Mouse (Mus musculus) lung, embryonic 15.5 days (tissue): ENCODE measurements around the gene Olfr1226. TPM values are rescaled to one million over a fixed set of nuclear protein-coding genes. Genes with fewer than 3 reads are reported as not detected.
"Not testable (repeated sequence)": the region's sequence is repeated elsewhere in the genome, so short reads cannot be mapped to it uniquely, and the experiment has no call there.

Source experiments
- ATAC-seq: fragments of 200-750 bp; cut with Nextera tagmentation; 2 replicates; pipeline ENCODE4 v1.8.0; 2017; ENCODE audit warnings: moderate number of reproducible peaks, borderline replicate concordance; ENCODE audit not compliant: low FRiP score, low TSS enrichment; ENCODE audit errors: extremely low read depth
- H3K27ac ChIP-seq: fragments of 300-500 bp; sonication (generic); 2 replicates; pipeline ENCODE4 v1.5.1; 2015; ENCODE audit warnings: moderate library complexity, mild to moderate bottlenecking, inconsistent platforms
- H3K27me3 ChIP-seq: fragments of 300-500 bp; sonication (generic); 2 replicates; pipeline ENCODE4 v1.6.1; 2015; ENCODE audit warnings: inconsistent platforms
- H3K36me3 ChIP-seq: fragments of 300-500 bp; sonication (generic); 2 replicates; pipeline ENCODE4 v1.6.1; 2015; ENCODE audit warnings: inconsistent platforms
- H3K4me1 ChIP-seq: fragments of 300-500 bp; sonication (generic); 2 replicates; pipeline ENCODE4 v1.6.1; 2015; ENCODE audit warnings: inconsistent platforms
- H3K4me2 ChIP-seq: fragments of 300-500 bp; sonication (generic); 2 replicates; pipeline ENCODE4 v1.6.1; 2015; ENCODE audit warnings: inconsistent platforms, mild to moderate bottlenecking, moderate library complexity
- H3K4me3 ChIP-seq: fragments of 300-500 bp; sonication (generic); 2 replicates; pipeline ENCODE4 v1.5.1; 2015; ENCODE audit warnings: mild to moderate bottlenecking, inconsistent platforms
- H3K9ac ChIP-seq: fragments of 300-500 bp; sonication (generic); 2 replicates; pipeline ENCODE4 v1.6.1; 2015; ENCODE audit warnings: inconsistent platforms
- H3K9me3 ChIP-seq: fragments of 300-500 bp; sonication (generic); 2 replicates; pipeline ENCODE4 v1.6.1; 2016; ENCODE audit warnings: inconsistent platforms
- WGBS: fragments of 180-500 bp; shearing (Covaris S2); methylation state at CpG from one replicate; pipeline ENCODE4 v1.1.7; 2015; 5-methylcytosine and 5-hydroxymethylcytosine counted together
- polyA plus RNA-seq: library from polyadenylated mRNA; unstranded; fragments of >200 nt; fragmentation: Nextera tagmentation; extraction: Ambion mirVana; gene quantifications from 2 replicates; pipeline ENCODE4 v1.2.1, GENCODE M21; 2015

Olfr1226 gene
- polyA plus RNA-seq = not detected in 2 replicates

GRCm38 (mm10) chr2:89199948-89200347 lies at the start of gene Olfr1226:
Olfr1226 (minus strand) TSS chr2:89200048.
- Histone ChIP-seq H3K9ac (no peak within 1 kb of the TSS), H3K27ac (no peak within 1 kb of the TSS), H3K4me2 (no peak within 1 kb of the TSS), H3K27me3 (no peaks in the 10 kb centered on the region), H3K9me3 (no peaks in the 10 kb centered on the region), H3K4me1 (no peaks in the 10 kb centered on the region), H3K36me3 (no peaks in the 10 kb centered on the region), H3K4me3 (no peak within 1 kb of the TSS)
- no peak for ATAC-seq
- 54% methylated on average over 2 of the region's 2 CpGs for WGBS

- Histone ChIP-seq H3K4me3 (no peak overlapping the region), H3K4me1 (no peaks in the 10 kb centered on the region), H3K9ac (no peak overlapping the region), H3K27ac (no peak overlapping the region), H3K27me3 (no peaks in the 10 kb centered on the region), H3K36me3 (no peaks in the 10 kb centered on the region), H3K4me2 (no peak overlapping the region), H3K9me3 (no peaks in the 10 kb centered on the region)
- no peak for ATAC-seq
- 79% methylated on average over 3 of the region's 3 CpGs for WGBS
Measured at GRCm38 (mm10) chr2:89196325-89196982, 3.4 kb downstream of the Olfr1226 start.

DNA sequence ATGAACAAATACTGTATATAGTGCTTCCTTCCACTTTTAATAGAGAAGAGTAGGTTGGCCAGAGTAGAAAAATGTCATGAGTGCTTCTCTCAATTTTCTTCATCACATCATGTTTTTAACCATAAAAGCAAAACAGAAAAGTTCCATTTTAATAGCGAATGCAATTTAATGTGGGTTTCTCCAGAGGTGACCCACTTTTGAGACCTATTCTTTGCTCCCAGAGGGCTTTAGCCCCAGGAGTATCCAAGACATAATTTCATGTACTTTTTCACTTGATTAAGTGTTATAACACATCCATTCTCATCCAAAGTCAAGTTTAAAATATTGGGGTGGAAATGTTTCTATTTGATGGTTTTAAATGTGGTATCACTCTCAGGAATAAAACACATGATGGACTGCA lies 25.3 kb downstream of the Olfr1226 start, which contains the start of gene Olfr1225:
Olfr1225 (minus strand) TSS at position 101 of the 400 bp plus-strand sequence.
- Histone ChIP-seq H3K9me3 (no peaks in the 10 kb centered on the region; the same call in 1 of the 2 replicates), H3K4me3 (no peak within 1 kb of the TSS), H3K4me1 (no peaks in the 10 kb centered on the region), H3K9ac (no peak within 1 kb of the TSS), H3K36me3 (no peaks in the 10 kb centered on the region), H3K27me3 (no peaks in the 10 kb centered on the region), H3K4me2 (no peak within 1 kb of the TSS), H3K27ac (no peak within 1 kb of the TSS)
- WGBS = 77% methylated on average over 1 of the region's 1 CpGs
- ATAC-seq = no peak

DNA sequence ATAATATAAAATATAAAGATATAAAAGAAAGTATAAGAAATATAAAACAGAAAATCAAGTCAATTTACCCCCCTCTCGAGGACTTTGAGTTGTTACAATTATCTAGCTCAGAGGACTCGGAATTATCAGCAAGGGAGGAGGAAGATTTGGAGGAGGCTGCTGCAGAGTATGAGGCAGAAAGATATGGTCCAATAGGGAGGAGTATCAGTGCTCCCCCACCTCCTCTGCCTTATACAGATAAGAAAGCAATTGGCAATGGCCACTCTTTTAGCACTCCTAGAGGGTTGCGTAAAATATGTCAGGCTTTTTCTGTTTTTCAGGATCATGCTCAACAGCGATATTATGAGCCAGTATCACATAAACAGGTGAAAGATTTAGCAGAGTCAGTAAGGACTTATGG lies 35.1 kb downstream of the Olfr1226 start:
- H3K36me3 ChIP-seq, H3K9ac ChIP-seq, H3K4me3 ChIP-seq, ATAC-seq, H3K27ac ChIP-seq, H3K27me3 ChIP-seq, H3K4me2 ChIP-seq, H3K4me1 ChIP-seq, H3K9me3 ChIP-seq: not testable (repeated sequence)
- WGBS = 84% methylated on average over 4 of the region's 4 CpGs

DNA sequence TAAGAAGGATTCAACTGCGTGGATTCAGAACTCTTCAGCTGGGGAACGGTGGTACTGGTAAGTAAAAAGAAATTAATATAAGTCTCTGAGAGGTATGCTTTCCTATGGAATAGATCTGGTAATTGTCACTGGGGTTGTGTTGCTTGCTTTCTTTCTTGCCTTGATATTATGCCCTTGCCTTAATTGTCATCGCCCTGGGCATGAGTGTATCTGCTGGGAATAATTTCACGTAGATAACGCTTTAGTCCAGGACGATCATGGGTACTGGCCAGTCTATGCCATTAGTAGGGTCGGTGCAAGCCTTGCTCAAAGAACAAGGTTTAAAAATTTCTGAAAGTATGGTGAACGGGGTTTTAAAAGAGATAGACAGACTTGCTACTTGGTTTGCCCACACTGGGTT lies 35.9 kb downstream of the Olfr1226 start, which contains the start of gene Olfr1224-ps1:
Olfr1224-ps1 (minus strand) TSS at position 101 of the 400 bp plus-strand sequence.
- not testable (repeated sequence) for ATAC-seq, H3K4me3 ChIP-seq

DNA sequence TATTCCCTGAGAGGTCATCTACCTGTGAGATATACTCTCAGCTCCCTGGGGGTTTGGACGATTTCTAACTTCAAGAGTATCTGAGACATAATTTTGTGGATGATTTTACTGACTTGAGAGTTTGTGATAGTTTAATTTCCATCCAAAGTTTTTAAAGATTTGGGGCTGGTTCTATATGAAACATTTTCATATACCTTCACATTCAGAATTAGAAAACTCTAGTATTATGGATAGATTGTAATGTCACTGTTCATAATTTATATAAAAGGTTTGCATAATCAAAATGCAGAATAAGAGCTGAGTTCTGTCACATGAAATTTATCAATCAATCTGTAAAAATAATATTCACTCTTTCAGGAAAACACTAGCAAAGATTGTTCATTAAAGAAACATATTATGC lies 48.4 kb downstream of the Olfr1226 start, which contains the start of gene Olfr1223:
Olfr1223 (minus strand) TSS at position 101 of the 400 bp plus-strand sequence.
- Histone ChIP-seq H3K9ac (no peak within 1 kb of the TSS), H3K27me3 (no peaks in the 10 kb centered on the region), H3K4me1 (no peaks in the 10 kb centered on the region), H3K4me2 (no peak within 1 kb of the TSS), H3K36me3 (no peaks in the 10 kb centered on the region), H3K9me3 (no peaks in the 10 kb centered on the region), H3K4me3 (no peak within 1 kb of the TSS), H3K27ac (no peak within 1 kb of the TSS)
- 61% methylated on average over 1 of the region's 1 CpGs for WGBS
- no peak for ATAC-seq

More for the DNA sequence above, 35.9 kb downstream of the Olfr1226 start, which contains the start of gene Olfr1224-ps1:
- not testable (repeated sequence) for H3K27ac ChIP-seq, H3K9ac ChIP-seq, H3K36me3 ChIP-seq, H3K9me3 ChIP-seq, H3K4me2 ChIP-seq, H3K4me1 ChIP-seq, H3K27me3 ChIP-seq
- 90% methylated on average over 8 of the region's 8 CpGs for WGBS

Other genes starting within 250 kb of the Olfr1226 start
- gene Olfr1212, start 246.1 kb downstream of the Olfr1226 start, polyA plus RNA-seq = not detected in 2 replicates
- gene Gm13762, start 219.8 kb downstream of the Olfr1226 start, polyA plus RNA-seq = not detected in 2 replicates
- not detected in 2 replicates for gene Olfr1214, start 207.4 kb downstream of the Olfr1226 start, polyA plus RNA-seq
- gene Olfr1215, start 193.1 kb downstream of the Olfr1226 start, polyA plus RNA-seq = not detected in 2 replicates
- not detected in 2 replicates for gene Olfr1216, start 181.7 kb downstream of the Olfr1226 start, polyA plus RNA-seq
- gene Olfr1217, start 168.0 kb downstream of the Olfr1226 start, polyA plus RNA-seq = not detected in 2 replicates
- gene Olfr1218, start 138.9 kb downstream of the Olfr1226 start, polyA plus RNA-seq = not detected in 2 replicates
- not detected in 2 replicates for gene Olfr1219, start 116.5 kb downstream of the Olfr1226 start, polyA plus RNA-seq
- not detected in 2 replicates for gene Olfr1220, start 93.2 kb downstream of the Olfr1226 start, polyA plus RNA-seq
- not detected in 2 replicates for gene Olfr1221, start 82.8 kb downstream of the Olfr1226 start, polyA plus RNA-seq
- gene Olfr1222, start 67.0 kb downstream of the Olfr1226 start, polyA plus RNA-seq = not detected in 2 replicates
- not detected in 2 replicates for gene Olfr1223, start 48.5 kb downstream of the Olfr1226 start, polyA plus RNA-seq
- gene Olfr1224-ps1, start 36.0 kb downstream of the Olfr1226 start, polyA plus RNA-seq = not detected in 2 replicates
- gene Olfr1225, start 25.4 kb downstream of the Olfr1226 start, polyA plus RNA-seq = not detected in 2 replicates
- not detected in 2 replicates for gene Olfr1228, start 54.0 kb upstream of the Olfr1226 start, polyA plus RNA-seq
- gene Olfr1229, start 88.0 kb upstream of the Olfr1226 start, polyA plus RNA-seq = not detected in 2 replicates
- gene Olfr1230, start 97.2 kb upstream of the Olfr1226 start, polyA plus RNA-seq = not detected in 2 replicates
- gene Olfr1231, start 107.0 kb upstream of the Olfr1226 start, polyA plus RNA-seq = not detected in 2 replicates
- not detected in 2 replicates for gene Olfr1232, start 129.6 kb upstream of the Olfr1226 start, polyA plus RNA-seq
- gene Olfr1233, start 142.3 kb upstream of the Olfr1226 start, polyA plus RNA-seq = not detected in 2 replicates
- gene Olfr1234, start 164.8 kb upstream of the Olfr1226 start, polyA plus RNA-seq = not detected in 2 replicates
- gene Olfr1238, start 209.6 kb upstream of the Olfr1226 start, polyA plus RNA-seq = not detected in 2 replicates
- not detected in 2 replicates for gene Olfr1239, start 220.4 kb upstream of the Olfr1226 start, polyA plus RNA-seq
- gene Olfr1240, start 243.0 kb upstream of the Olfr1226 start, polyA plus RNA-seq = not detected in 2 replicates